Mouse (Mus musculus): ENCODE measurements around the gene Orc3. TPM values are rescaled to one million over a fixed set of nuclear protein-coding genes. Genes with fewer than 3 reads are reported as not detected.

Gene Orc3
- total and polyA plus RNA-seq, 3 experiments, result 17.1 to 34.3 (median 28.5) TPM

- intact Hi-C loops (cut with DNase I), result no loop called here
- no peaks in the 10 kb centered on the region for H3K4me1 ChIP-seq (ENCODE audit: control insufficient read depth, insufficient read depth, low read length)
These were observed 30.0 kb upstream of the Orc3 start for GRCm38 (mm10) chr4:34644779-34645178.

GRCm38 (mm10) chr4:34640731-34641130, 26.0 kb upstream of the Orc3 start:
- Histone ChIP-seq H3K4me3 (no peak overlapping the region), H3K79me2 (replicated peaks; ENCODE audit: control insufficient read depth, insufficient read depth, low read length) (no peaks in the 10 kb centered on the region), H3K4me1 (ENCODE audit: control insufficient read depth, insufficient read depth, low read length) (no peaks in the 10 kb centered on the region), H3K27me3 (ENCODE audit: control insufficient read depth, insufficient read depth, low read length) (no peaks in the 10 kb centered on the region), H3K9ac (ENCODE audit: low read depth, low read length) (no peak overlapping the region), H3K36me3 (ENCODE audit: control insufficient read depth, insufficient read depth, low read length) (no peaks in the 10 kb centered on the region), H3K27ac (no peak overlapping the region)
- 91% methylated on average over 3 of the region's 3 CpGs for WGBS
- no peak for TF ChIP-seq EP300 (IDR thresholded peaks at IDR 0.05; ENCODE audit: insufficient read depth, low read depth, low read length)
- no peak for TF ChIP-seq CTCF (IDR thresholded peaks at IDR 0.05)
- no peak for TF ChIP-seq POLR2A (IDR thresholded peaks at IDR 0.05; ENCODE audit: insufficient read depth, low read depth, low read length)
- DNase-seq, result no peak
- intact Hi-C loops (cut with DNase I), result no loop called here

More at GRCm38 (mm10) chr4:34644779-34645178, 30.0 kb upstream of the Orc3 start:
- Histone ChIP-seq H3K27me3 (ENCODE audit: control insufficient read depth, insufficient read depth, low read length) (no peaks in the 10 kb centered on the region), H3K27ac (no peak overlapping the region), H3K79me2 (replicated peaks; ENCODE audit: control insufficient read depth, insufficient read depth, low read length) (no peaks in the 10 kb centered on the region), H3K9ac (ENCODE audit: low read depth, low read length) (no peak overlapping the region), H3K36me3 (ENCODE audit: control insufficient read depth, insufficient read depth, low read length) (no peaks in the 10 kb centered on the region), H3K4me3 (no peak overlapping the region)
- DNase-seq, result no peak
- TF ChIP-seq CTCF (IDR thresholded peaks at IDR 0.05) (no peak), EP300 (IDR thresholded peaks at IDR 0.05; ENCODE audit: insufficient read depth, low read depth, low read length) (no peak), POLR2A (IDR thresholded peaks at IDR 0.05; ENCODE audit: insufficient read depth, low read depth, low read length) (no peak)

- H3K79me2 ChIP-seq (replicated peaks; ENCODE audit: control insufficient read depth, insufficient read depth, low read length), result no peaks in the 10 kb centered on the region
- H3K36me3 ChIP-seq (ENCODE audit: control insufficient read depth, insufficient read depth, low read length), result no peaks in the 10 kb centered on the region
- 97% methylated on average over 5 of the region's 5 CpGs for WGBS
- H3K27me3 ChIP-seq (ENCODE audit: control insufficient read depth, insufficient read depth, low read length), result no peaks in the 10 kb centered on the region
- no peak overlapping the region for H3K9ac ChIP-seq (ENCODE audit: low read depth, low read length)
- intact Hi-C loops (cut with DNase I), result no loop called here
- H3K4me3 ChIP-seq, result no peak overlapping the region
- no peak overlapping the region for H3K27ac ChIP-seq
- TF ChIP-seq CTCF (IDR thresholded peaks at IDR 0.05) (no peak), EP300 (IDR thresholded peaks at IDR 0.05; ENCODE audit: insufficient read depth, low read depth, low read length) (no peak), POLR2A (IDR thresholded peaks at IDR 0.05; ENCODE audit: insufficient read depth, low read depth, low read length) (no peak)
- no peak for DNase-seq
- H3K4me1 ChIP-seq (ENCODE audit: control insufficient read depth, insufficient read depth, low read length), result no peaks in the 10 kb centered on the region
These were observed 25.1 kb upstream of the Orc3 start for GRCm38 (mm10) chr4:34639745-34640364.

GRCm38 (mm10) chr4:34637851-34638250, 23.1 kb upstream of the Orc3 start:
- Histone ChIP-seq H3K79me2 (replicated peaks; ENCODE audit: control insufficient read depth, insufficient read depth, low read length) (no peaks in the 10 kb centered on the region), H3K27ac (no peak overlapping the region), H3K27me3 (ENCODE audit: control insufficient read depth, insufficient read depth, low read length) (no peaks in the 10 kb centered on the region), H3K4me1 (ENCODE audit: control insufficient read depth, insufficient read depth, low read length) (no peaks in the 10 kb centered on the region), H3K9ac (ENCODE audit: low read depth, low read length) (no peak overlapping the region), H3K36me3 (ENCODE audit: control insufficient read depth, insufficient read depth, low read length) (no peaks in the 10 kb centered on the region), H3K4me3 (no peak overlapping the region)
- intact Hi-C loops (cut with DNase I), result no loop called here
- TF ChIP-seq POLR2A (IDR thresholded peaks at IDR 0.05; ENCODE audit: insufficient read depth, low read depth, low read length) (no peak), EP300 (IDR thresholded peaks at IDR 0.05; ENCODE audit: insufficient read depth, low read depth, low read length) (no peak), CTCF (IDR thresholded peaks at IDR 0.05) (no peak)
- 93% methylated on average over 4 of the region's 4 CpGs for WGBS
- no peak for DNase-seq

GRCm38 (mm10) chr4:34637386-34637785, 22.6 kb upstream of the Orc3 start:
- Histone ChIP-seq H3K4me1 (ENCODE audit: control insufficient read depth, insufficient read depth, low read length) (no peaks in the 10 kb centered on the region), H3K9ac (ENCODE audit: low read depth, low read length) (no peak overlapping the region), H3K79me2 (replicated peaks; ENCODE audit: control insufficient read depth, insufficient read depth, low read length) (no peaks in the 10 kb centered on the region), H3K27ac (no peak overlapping the region), H3K4me3 (no peak overlapping the region), H3K36me3 (ENCODE audit: control insufficient read depth, insufficient read depth, low read length) (no peaks in the 10 kb centered on the region), H3K27me3 (ENCODE audit: control insufficient read depth, insufficient read depth, low read length) (no peaks in the 10 kb centered on the region)
- intact Hi-C loops (cut with DNase I), result no loop called here
- no peak for DNase-seq
- TF ChIP-seq CTCF (IDR thresholded peaks at IDR 0.05) (no peak), EP300 (IDR thresholded peaks at IDR 0.05; ENCODE audit: insufficient read depth, low read depth, low read length) (no peak)
- WGBS, result 87% methylated on average over 7 of the region's 7 CpGs

GRCm38 (mm10) chr4:34636036-34636435, 21.3 kb upstream of the Orc3 start:
- no peak for DNase-seq
- H3K36me3 ChIP-seq (ENCODE audit: control insufficient read depth, insufficient read depth, low read length), result no peaks in the 10 kb centered on the region
- H3K4me1 ChIP-seq (ENCODE audit: control insufficient read depth, insufficient read depth, low read length), result no peaks in the 10 kb centered on the region
- no peaks in the 10 kb centered on the region for H3K79me2 ChIP-seq (replicated peaks; ENCODE audit: control insufficient read depth, insufficient read depth, low read length)
- intact Hi-C loops (cut with DNase I), result no loop called here
- H3K27me3 ChIP-seq (ENCODE audit: control insufficient read depth, insufficient read depth, low read length), result no peaks in the 10 kb centered on the region
- no peak for TF ChIP-seq EP300 (IDR thresholded peaks at IDR 0.05; ENCODE audit: insufficient read depth, low read depth, low read length)
- no peak for TF ChIP-seq POLR2A (IDR thresholded peaks at IDR 0.05; ENCODE audit: insufficient read depth, low read depth, low read length)
- TF ChIP-seq CTCF (IDR thresholded peaks at IDR 0.05), result no peak
- H3K27ac ChIP-seq, result no peak overlapping the region
- 49% methylated on average over 5 of the region's 5 CpGs for WGBS
- H3K4me3 ChIP-seq, result no peak overlapping the region
- no peak overlapping the region for H3K9ac ChIP-seq (ENCODE audit: low read depth, low read length)
